Mouse (Mus musculus): ENCODE measurements at regions not wholly inside any gene's neighbourhood (a gene's known extent, or its start where the extent isn't known, plus 50 kb on each side); places are given as distances from the start of the nearest gene placed in this dataset.
A peak's percentile ranks its signal among the peaks of the same experiment; 100 is the strongest.
"Not testable (repeated sequence)": the region's sequence is repeated elsewhere in the genome, so short reads cannot be mapped to it uniquely, and the experiment has no call there.

- DNase-seq, result no peak
Observed at GRCm38 (mm10) chr1:145139267-145139651, 364.0 kb upstream of the Rgs18 start.

GRCm38 (mm10) chr1:145138452-145139266, 363.4 kb upstream of the Rgs18 start:
- DNase-seq, result peak; percentile 40

DNA sequence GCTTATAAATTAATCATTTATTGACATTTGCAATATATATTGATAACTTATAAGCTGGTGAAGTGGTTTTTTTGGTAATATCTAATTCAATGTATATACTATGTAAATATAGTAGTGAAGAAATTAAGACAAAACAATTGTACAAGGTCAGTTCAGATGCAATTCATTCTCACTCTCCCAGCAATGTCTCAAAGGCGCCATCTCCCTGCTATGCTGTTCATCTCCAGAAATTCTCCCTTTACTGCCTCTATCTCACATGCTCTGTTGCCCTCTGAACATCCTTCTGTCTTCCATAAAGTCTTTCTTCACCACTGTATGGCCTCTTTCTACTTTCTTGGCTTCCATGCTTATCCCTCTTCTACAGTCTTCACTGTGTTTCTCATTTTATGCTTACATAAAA, 355.8 kb upstream of the Rgs18 start:
- no peak for DNase-seq

DNA sequence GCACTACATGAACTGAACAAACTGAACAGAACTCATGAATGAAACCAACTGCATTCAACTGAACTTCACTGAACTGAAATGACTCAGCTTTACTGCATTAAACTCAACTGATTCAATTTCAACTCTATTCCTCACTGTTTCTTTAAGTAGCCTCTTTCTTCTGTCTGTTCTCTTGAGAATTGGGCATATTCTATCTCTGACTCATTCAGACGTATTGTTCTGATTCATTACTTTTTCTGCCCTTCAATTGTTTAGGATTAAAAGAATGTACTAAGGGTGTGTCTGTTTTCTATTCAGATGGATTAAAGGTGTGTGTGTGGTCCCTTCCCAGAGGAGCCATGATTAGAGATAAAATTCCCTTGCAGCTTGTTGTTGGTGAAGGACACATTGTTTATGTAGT, 337.9 kb upstream of the Rgs18 start:
- DNase-seq, result no peak

DNA sequence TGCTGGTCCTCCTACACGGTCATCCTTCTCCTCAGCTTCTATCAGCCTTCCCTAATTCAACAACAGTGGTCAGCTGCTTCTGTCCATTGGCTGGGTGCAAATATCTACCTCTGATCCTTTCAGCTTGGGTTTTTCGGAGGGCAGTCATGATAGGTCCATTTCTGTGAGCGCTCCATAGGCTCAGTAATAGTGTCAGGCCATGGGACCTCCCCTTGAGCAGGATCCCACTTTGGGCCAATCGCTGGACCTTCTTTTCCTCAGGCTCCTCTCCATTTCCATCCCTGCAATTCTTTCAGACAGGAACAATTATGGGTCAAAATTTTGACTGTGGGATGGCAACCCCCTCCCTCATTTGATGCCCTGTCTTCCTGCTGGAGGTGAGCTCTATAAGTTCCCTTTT, 331.5 kb upstream of the Rgs18 start:
- not testable (repeated sequence) for DNase-seq

DNA sequence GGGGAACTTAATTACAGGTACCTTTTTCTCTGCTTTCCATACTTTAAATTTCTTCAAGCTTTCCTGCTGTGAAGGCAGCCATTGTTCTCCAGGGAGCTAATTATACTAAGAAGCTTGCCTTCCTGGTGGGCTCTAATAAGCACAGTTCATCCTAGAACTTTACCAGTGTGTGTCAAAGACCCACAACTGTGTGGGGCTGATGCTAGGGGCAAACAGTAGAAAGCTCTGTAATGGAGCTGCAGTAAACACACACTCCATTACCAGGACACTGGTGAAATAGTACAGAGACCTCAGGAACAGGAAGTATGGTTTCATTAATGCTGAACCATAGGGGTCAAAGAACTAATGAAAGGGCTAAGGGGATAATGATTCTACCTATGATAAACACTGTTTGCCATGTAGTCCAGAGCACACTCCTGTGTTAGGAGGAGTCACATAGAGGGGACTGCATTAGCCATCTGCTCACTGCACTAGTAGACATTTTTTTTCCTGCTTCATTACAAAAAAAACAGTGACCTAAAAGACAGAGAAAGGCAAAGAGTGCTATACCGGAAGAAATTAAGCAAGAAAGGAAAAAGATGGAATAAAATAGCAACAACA, 290.1 kb upstream of the Rgs18 start:
- no peak for DNase-seq

DNA sequence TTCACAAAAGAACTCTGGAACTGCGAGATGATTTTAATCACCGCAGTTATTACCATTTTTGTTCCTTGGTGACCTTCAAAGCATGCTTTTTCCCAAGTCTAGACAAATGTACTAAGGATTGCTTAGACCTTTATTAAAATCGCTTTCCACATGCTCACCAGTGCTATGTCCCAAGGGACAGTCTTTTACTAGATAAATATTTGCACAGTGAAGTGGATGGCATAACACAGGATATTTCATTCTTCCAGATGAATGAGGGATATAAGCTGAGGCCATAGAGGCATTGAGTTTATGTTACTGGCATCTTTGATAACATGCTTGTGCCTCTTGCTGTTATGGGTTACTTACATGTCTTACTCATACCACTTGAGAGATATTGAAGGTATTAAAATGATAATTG, 289.1 kb upstream of the Rgs18 start:
- DNase-seq, result no peak

DNA sequence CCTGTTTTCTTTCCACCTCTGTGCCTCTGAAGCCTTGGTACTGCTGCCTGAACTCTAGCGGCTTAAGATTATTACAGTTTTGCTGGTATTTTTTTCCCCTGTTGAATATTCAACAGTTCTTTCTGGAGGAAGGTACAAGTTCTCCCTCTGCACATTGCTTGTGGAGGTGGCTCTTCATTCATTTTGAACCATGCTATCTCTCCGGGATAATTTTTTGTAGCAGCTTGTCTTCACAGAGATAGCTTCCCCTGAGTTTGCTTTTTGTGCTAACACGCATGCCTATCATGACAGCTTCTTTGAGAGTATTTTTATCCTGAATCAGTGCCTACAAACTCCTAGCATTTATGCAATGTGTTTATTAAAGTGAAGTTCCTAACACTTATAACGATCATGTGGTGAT, 240.4 kb upstream of the Rgs18 start:
- no peak for DNase-seq

DNA sequence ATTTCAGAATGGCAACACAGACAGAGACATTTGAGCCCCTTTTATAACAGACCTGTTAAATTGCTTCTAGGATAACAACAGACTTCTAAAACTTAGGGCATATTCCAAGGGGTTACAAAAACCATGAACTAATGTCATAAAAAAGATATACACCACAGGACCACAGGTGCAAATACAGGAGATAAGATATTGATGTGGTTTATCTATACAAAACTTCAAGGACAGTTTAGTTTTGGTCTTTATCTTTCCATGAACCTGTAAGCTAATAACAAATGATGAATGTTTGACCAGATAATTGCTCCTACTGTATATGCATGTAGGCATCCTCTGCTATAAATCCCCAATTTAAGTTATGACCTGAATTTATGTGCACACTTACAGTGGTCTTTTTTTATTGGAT, 235.6 kb upstream of the Rgs18 start:
- no peak for DNase-seq

GRCm38 (mm10) chr1:144978167-144978566, 202.9 kb upstream of the Rgs18 start:
- DNase-seq, result no peak

DNA sequence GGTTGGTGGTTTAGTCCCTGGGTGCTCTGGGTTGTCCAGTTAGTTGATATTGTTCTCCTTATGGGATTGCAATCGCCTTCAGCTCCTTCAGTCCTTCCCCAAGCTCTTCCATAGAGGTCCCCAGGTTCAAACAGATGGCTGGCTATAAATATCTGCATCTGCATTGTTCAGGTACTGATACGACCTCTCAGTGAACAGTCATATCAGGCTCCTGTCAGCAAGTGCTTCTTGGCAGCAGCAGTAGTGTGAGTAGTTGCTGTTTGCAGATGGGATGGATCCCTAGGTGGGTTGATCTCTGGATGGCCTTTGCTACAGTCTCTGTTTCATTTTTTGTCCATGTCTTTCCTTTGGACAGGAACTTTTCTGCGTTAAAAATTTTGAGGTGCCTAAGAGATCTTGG, 190.5 kb upstream of the Rgs18 start:
- DNase-seq, result no peak

DNA sequence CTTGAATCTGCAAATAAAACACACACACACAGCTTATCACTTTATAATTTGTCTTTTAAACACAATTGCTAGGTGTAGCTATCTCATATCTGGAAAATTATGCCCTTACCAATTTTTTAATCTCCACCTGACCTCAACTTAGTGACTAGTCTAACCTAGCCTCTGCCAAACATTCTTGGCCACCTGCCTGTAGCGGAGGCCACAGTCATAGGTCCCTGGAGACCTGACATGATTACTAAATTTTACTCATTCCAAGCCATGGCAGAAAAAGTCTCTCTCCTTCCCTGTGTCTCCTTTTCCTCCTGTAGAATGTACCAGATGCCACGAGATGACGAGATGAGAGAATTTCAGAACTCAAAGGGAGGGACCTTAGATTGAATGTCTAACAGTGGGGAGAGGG, 163.8 kb upstream of the Rgs18 start:
- DNase-seq, result no peak

DNA sequence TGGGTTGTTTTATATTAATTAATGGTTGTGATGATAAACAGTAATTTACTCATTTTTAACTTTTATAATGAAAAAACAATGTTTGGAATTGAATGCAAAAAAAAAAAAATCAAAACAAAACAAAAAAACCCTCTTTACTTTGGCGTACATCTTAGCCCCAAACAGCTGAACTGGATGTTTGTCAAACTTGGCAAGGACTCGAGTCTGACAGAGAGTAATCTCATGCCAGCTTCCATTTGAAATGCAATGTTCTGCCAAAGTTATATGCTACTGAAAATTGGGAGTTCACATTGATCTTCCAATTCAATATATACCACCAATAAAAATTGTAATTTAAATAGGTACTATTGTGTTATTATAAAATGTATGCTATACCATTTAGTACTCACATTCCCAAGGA, 150.9 kb upstream of the Rgs18 start:
- no peak for DNase-seq

GRCm38 (mm10) chr1:144916568-144916967, 141.3 kb upstream of the Rgs18 start:
- no peak for DNase-seq

GRCm38 (mm10) chr1:144902987-144903386, 127.8 kb upstream of the Rgs18 start:
- no peak for DNase-seq

GRCm38 (mm10) chr1:144883633-144884032, 108.4 kb upstream of the Rgs18 start:
- DNase-seq, result no peak

DNA sequence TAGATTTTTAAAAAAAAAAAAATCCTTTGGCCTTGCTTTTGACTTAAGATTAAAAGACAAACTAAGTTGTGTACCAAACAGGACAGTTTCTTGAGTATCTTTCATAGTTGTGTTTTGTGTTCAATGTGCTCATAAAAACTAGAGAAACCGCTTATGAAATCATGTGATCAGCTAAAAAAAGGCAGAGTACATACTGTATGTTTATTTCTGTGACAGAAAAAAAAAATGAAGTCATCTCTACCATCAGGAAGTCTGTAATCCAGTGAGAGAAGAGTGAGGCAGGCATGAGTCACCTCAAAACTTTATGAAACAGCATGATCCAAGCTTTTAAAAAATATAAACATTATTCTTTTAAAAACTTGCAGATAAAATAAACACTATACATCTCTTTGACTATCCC, 86.9 kb upstream of the Rgs18 start:
- DNase-seq, result no peak

All from right cerebral cortex, postnatal 4 days (tissue).